Mouse (Mus musculus) embryo, embryonic 11 days (tissue): Measurements from ENCODE around the gene Wwp2.
A peak's percentile ranks its signal among the peaks of the same experiment; 100 is the strongest.
"Not testable (repeated sequence)": the region's sequence is repeated elsewhere in the genome, so short reads cannot be mapped to it uniquely, and the experiment has no call there.

Experiments used
- DNase-seq: peaks from one replicate; pipeline ENCODE4 v3.0.0-alpha.2; 2015

Wwp2 gene

DNA sequence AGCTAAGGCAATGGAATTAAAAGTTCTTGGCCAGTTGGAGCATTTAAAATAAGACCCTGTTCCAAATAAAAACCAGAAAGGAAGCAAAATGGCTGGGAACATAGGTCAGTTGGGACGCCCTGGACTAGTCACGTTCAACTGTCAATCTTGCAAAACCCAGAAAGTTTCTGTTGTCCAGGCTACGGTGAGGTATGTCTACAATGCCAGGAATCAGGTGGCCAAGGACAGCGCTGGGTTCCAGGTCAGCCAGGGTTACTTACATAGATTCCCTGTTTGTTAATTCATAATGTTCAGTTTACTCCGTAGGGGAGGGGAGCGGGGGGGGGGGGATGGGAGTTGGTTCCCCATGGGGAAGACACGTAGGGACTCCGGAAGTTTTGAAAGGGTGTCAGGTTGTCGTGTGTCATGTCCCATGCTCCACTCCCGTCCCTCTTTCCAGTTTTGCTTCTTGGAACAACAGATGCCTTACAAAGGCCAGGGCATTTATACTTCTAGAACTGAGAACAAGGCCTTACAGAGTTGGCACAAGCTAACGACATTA, 674 bp upstream of the Wwp2 start:
- DNase-seq = no peak

DNA sequence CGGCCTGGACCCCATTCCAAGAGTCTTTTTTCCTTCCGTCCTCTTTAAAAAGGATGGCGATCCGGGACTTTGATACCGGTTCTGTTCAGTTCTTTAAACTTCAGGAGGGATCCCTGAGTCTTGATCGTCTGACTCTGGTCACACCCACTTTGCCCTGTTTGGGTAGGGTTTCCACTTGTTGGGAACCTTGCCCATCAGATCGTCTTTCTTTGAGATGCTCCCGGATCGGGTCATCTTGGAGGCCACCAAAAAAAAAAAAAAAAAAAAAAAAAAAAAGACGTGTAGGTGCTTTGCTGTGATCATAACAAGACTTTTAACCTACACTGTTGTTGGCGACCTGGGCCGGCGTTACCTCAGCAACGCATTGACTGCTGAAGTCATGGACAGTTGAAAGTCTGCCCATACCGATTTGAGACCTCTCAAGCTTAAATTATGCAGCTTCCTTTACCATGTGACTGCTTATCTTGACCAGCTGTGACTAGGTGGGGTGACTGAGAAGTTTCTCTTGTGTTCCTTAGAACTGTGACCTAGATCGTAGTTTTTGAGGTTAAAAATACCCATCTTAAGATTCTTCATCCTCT, 766 bp downstream of the Wwp2 start:
- peak; percentile 32 for DNase-seq

DNA sequence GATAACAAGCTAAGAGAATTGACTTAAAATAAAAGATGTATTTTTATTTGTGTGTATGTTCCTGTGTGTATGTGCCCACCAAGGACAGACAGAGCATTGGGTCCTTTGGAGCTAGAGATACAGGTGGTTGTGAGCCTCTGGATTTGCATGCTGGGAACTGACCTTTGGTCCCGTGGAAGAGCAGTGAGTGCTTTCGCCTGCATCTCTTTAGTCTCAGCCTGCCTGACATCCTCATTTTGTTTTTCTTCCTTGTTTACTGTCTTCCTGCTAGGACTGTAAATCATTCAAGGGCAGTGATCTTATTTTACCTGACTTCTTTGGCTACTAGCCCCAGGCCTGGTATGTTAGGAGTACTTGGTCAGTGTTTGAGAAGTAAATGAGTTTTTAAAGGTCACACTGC, 1.5 kb downstream of the Wwp2 start:
- DNase-seq = no peak

DNA sequence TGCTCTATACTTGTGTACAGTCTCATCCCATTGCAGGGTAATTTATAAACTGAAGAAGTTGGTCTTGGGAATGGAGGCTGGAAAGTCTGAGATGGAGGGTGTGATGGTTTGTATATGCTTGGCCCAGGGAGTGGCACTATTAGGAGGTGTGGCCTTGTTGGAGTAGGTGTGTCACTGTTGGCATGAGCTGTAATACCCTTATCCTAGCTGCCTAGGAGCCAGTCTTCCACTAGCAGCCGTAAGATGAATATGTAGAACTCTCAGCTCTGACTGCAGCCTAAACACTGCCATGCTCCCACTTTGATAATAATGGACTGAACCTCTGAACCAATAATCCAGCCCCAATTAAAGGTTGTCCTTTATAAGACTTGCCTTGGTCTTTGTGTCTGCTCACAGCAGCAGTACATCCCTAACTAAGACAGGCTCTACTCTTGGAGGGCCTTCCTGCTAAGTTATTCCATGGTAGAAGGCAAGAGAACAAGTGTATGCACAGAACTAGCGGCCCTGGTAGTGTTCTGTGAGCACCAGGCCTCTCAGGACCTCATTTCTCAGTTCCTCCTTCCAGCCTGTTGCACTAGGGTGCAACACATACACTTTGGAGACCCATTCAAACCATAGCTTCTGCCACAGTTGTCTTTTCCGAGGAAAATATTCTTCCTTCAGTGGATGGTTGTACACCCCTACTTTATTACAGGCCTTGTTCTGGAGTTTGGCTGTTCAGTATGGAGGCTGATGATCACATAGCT, 3.9 kb downstream of the Wwp2 start:
- no peak for DNase-seq

DNA sequence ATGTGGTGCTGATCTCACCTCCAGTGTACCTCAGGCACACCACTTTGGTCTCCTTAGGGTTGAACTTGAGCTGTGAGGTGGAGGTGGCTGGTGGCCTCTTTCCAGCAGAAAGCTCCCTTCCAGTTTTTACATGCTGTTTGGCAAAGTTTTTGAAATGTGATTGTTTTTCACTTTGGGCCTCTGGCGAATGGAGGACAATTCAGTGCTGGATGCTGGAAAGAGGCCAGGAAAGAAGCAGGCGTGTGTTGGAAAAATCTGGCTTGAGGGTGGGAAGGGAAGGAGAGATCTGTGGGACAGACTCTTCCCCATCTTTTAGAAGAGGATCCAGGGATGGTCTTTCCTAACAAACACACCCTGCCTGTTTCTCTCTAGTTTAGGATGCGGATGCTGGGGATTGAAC, 8.5 kb downstream of the Wwp2 start:
- no peak for DNase-seq

DNA sequence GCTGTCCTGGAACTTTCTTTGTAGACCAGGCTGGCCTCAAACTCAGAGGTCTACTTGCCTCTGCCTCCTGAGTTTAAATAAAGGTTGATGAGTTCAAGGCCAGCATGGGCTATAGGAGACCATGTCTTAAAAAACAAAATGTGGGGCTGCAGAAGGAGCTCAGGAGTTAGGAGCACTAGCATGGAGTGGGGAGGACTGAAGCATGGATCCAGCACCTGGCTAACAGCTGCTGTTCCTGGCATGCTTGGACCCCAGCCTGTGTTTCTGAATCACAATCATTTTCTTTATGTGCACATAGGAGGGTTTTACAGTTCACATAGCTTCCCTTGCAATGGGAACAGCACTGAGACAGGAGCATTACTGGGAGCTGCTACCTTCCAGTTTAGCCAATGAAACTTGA, 11.5 kb downstream of the Wwp2 start:
- no peak for DNase-seq

DNA sequence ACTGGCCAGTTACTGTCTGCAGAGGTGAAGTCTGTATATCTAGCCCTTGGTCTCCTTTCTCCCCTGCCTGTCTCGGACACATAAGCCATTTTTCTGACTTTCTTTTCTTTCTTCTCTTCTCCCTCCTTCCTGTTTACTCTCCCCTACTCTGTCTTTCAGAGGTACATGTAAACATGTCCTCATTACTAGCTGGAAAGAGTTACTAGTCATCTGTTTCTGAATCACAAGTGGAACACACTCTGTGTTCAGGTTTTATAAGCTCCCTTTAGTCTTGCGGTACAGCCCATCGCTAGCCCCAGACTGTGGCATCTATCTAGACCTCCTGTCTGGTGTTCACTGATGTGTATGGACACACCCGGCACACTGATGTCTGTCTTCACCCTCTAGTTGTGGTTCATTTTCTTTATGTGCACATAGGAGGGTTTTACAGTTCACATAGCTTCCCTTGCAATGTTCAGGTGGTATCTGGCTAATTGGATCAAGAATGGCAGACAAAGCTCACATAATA, 12.3 kb downstream of the Wwp2 start:
- DNase-seq = no peak

DNA sequence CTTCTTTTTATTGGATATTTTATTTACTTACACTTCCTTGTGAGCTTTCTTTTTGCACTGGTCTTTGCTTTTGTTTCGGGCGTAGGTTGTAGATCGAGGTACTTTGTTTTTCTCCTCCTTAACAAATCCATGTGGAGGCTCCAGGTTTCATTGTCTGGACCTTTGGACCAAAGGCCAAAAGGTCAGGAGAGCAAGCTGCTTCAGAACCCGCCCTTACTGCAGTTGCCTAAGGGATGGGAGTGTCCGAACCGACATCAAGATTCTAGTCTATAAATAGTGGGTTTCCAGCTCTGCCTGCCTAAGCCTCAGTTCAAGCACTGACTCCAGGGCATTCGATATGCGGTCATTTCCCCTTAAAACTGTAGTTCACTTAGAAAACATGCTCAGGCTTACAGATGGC, 13.0 kb downstream of the Wwp2 start:
- DNase-seq = no peak

DNA sequence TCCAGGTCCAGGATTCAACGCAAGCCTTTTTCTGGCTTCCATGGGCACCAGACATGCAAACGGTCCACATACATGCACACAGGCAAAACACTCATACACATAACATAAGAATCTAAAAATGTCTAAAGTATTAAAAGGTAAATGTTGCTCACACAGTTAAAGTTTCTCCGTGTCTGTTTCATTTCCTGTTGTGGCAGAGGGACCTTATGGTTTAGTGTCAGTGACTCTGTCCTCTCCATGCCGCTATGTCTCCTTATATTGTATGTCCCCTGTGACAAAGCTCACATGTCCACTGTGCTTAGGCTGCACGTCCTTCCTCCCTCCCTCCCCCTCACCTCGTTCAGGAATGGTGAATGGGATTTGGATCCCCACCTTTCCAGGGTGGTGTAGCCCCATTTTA, 13.5 kb downstream of the Wwp2 start:
- no peak for DNase-seq

DNA sequence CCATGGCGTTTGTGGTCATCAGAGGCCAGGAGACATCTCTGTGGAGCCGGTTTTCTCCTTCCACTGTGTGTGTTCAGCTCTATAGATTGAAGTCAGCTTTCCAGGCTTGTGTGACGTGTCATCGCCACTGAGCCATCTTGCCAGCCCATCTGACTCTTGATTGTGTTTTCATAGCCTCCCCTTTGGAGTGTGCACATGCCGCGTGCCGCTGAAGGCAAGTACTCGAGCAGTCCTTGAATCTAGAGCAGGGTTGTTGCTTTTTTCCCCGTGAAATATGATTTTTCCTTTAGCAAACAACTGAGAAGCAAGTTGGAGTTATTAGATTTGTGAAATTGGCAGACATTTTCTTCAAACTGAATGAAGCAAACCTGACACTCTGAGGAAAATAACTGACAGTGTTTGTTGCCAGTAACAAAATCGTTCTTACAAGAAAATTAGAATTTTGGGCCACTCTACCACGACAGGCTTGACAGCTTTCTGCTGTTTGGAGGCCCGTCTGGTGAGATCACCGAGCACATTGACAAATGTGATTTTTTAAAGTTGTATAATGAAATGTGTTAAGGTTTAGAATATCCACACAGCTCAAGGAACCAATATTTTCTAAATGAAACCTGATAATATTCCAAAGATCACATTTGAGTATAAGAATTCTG, 15.4 kb downstream of the Wwp2 start:
- DNase-seq = no peak

DNA sequence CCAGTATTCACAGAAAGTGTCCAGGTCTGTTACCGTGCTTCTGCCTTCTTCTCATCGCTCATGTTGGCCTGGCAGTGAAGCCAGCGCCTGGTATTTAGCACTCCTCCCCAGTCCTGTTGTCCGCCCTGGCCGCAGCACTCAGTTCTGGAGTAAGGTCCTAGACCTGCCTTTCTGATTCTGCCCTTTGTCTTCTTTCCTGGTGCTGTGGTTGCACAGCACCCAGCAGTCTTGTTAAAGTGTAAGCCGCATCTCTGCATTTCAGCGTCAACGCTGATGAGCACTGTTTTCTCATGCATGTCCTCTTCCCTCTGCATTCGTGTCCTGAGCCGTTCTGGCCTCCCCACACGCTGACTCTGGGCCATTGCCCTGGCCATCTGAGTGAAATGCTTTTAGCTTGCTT, 17.2 kb downstream of the Wwp2 start:
- no peak for DNase-seq

DNA sequence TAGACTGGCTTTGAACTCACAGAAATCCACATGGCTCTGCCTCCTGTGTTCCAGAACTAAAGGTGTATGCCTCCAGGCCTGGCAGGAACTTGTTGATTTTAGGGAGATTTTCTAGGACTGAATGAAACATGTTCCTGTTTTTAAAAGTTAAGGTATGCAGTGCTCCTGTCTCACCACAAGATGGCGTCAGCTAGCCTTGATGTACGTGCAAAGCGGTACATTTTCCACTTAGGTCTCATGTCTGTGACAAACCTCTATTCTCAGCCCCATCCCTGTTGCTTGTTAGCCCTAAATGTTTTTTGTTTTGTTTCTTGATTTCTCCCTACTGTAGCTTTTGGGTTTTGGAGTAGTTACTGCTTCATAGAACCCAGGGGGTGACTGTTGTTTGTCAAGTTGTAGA, 19.1 kb downstream of the Wwp2 start:
- DNase-seq = peak; percentile 67

DNA sequence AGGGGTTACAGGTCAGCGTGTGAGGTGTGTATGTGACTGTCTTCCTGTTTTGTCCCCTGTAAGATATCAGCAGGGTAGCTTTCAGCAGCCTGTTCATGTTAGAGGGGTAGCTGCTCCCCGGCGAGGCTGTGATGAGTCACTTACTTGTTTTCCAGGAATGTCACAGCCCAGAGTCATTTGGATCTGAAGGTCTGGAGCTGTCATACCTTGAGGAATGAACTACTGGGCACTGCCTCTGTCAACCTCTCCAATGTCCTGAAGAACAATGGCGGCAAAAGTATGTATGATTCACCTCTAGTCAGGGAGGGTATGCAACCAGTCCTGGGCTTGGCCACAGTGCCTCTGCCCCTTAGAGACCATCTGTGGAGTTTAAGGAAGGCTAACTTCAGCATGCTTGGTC, 21.6 kb downstream of the Wwp2 start:
- no peak for DNase-seq

DNA sequence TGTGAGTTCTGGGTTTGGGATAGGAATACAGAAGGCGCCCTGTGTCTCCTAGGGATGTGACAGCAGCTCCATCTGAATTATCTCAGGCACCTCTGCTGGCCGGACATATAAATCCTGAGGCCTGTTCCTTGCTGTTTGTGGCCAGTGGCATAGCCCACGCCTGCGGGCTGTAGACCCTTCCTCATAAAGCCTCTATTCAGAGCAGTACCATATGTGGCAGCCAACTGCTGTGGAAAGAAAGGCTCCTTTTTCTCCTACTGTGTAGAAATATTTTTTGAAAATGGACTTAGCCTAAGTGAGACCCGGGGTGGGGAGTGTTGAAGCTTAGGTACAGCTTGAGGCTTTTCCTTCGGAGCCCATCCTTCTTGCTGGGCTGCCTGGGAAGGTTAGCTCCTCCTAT, 22.1 kb downstream of the Wwp2 start:
- DNase-seq = no peak

DNA sequence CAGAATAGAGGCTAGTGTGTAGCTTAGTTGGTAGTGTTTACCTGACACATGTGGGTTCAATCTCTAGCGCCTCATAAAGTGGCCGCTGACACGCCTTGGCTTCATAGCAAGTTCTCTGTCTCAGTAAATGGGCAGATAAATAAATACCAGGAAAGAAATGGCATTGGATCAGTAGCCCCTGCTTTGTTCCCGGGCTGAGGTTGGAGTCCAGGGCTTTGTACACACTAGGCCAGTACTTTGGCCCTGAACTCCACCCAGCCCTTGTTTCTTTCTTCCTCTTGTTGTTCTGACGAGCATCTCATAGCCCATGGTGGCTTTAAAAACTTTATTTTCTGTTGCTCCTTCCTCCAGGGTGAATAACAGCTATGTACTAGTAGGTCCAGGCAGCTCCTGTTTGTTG, 26.3 kb downstream of the Wwp2 start:
- DNase-seq = no peak

DNA sequence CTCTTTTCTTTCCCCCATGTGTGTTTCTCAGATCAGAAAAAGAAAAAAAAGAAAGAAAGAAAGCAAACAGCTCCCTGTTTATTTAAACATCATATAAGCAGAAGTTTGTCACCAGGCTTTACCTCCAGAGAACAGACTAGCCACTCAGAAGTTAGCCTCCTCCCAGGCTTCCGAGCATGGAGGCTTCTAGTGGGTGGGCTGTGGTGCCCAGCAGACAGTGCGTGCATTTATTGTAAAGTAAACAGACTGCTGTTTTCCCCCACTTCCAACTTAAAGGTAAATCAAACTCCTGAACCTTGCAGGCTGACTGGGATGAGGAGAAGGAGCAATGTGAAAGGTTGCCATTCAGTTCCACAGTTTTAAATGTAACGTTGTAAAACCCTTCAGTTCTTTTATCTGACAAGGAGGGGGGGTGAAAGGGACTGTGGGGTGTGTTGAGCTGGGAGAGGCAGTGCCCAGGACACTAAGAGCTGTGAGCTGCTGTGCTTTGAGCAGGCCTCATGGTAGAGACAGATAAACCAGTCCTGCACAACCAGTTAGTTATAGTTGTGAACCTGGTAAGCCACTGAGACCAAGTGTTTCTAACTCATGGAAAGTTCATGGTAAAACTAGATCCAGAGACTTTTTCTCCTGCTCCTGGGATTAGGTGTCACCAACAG, 29.3 kb downstream of the Wwp2 start:
- DNase-seq = no peak

DNA sequence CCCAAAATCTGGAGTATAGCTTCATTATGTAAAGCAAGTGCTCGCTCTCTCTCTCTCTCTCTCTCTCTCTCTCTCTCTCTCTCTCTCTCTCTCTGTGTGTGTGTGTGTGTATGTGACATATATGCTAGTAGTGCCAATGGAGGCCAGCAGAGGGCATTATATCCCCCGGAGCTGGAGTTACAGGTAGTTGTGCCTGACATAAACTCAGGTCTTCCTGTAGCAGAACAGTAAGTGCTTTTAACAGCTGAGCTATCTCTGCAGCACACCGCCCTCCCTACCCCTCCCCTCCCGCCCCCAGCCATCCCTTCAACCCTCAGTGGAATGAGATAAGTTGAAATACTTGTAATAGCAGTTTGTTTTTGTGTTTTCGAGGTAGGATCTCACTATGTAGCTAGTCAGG, 30.5 kb downstream of the Wwp2 start:
- no peak for DNase-seq

DNA sequence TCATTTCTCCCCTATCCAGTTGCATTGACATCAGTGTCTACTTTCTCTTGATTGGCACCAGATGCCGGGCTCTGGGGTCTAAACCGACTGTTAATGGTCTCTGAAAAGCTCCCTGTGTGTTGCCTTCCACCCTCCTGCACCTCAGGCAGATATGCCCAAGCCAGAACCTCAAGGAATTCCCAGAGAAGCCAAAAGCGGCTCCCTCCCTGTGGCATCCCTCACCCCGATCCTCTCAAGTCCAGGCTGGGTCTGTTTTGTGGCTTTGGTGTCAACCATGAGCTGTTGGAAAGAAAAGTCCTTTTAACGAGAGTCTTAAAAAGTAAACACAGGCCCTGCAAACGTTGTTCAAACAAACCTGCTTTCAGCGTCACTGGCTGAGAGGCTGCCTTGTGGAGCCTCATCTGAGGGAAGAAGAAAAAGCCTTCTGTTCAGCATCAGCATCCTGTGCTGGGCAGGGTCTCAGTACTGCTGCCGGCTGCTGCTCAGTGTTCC, 32.7 kb downstream of the Wwp2 start:
- DNase-seq = peak; percentile 59

DNA sequence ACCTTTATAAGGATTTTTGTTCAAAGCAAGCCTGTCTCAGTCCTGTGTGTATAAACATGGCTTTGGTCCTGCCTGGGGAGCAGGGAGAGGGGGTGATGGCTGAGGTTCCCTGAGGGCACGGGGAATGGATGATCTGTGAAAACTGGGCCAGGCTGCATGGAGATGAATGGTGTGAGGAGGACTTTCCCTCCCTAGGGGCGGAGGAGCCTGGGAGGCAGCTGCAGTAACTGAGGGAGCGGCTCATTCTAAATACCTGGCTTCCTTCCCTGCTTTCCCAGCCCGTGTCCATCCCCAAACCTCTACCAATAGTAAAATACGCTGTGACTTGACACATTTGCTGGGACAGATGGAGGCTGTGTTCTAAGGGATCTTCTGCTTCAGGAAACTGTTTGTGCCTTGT, 34.1 kb downstream of the Wwp2 start:
- DNase-seq = no peak

DNA sequence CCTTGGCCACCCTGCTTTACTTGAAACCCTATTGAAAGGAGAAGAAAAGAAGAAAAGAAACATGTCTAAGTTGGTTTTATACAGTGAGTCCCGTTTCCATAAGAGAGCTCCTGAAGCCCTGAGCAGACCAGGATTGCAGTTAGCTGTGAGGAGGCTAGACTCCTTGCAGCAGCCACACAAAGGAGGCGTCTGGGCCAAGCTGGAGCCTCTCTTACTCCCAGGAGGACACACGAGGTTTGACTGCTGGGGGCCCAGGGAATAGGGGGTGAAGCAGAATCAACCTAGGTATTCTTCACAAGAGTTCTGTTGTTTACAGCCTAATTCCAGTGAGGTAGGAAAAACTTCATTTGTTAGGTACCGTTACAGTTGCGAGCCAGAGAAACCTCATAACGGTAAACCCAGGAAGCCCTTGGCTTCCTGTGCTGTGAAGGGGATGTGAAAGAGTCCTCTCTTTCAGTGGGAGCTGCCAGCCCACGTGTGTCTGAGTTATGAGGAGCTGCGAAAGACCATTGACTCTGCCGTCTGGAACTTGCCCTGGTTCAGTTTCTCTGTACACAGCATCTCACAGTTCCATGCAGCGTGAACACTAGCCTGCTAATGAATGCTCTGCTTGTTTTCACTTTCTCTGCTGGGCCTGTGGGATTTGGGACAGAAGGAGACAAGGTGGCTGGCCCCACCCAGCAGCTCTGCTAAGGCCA, 36.4 kb downstream of the Wwp2 start:
- DNase-seq = no peak

DNA sequence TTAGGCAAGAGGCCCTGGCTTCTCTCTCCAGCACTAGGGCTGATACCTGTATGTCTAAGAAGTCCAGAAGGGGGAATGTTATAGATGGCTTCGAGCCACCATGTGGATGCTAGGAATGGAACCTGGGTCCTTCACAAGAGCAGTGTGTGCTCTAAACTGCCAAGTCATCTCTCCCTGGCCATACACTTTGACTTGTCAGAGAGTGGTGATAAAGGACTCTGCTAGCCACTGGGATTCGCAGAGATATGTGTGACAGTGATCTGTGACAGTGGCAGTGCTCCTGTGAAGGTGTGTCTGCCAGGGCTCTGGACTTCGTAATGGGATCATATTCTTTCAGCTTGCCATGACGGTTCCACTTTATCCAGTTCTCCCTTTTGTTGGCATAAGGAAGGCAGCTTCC, 37.2 kb downstream of the Wwp2 start:
- no peak for DNase-seq

DNA sequence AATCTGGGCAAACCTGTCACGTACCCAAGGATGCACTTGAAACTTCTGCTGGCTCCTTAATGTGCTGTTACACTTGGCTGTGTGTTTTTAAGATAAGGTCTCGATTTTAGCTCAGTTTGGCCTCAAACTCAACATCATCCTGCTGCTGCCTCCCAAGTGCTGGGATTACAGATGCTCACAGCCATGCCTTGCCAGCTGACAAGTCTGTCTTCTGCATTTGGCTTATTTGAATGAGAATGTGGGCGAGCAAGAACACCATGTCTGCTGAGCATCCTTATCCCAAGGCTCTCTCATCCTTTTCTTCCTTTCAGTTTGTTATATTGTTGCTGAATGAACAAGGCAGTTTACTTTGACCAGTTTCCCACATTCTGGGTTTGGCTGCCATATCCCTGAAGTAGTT, 39.4 kb downstream of the Wwp2 start:
- DNase-seq = no peak

DNA sequence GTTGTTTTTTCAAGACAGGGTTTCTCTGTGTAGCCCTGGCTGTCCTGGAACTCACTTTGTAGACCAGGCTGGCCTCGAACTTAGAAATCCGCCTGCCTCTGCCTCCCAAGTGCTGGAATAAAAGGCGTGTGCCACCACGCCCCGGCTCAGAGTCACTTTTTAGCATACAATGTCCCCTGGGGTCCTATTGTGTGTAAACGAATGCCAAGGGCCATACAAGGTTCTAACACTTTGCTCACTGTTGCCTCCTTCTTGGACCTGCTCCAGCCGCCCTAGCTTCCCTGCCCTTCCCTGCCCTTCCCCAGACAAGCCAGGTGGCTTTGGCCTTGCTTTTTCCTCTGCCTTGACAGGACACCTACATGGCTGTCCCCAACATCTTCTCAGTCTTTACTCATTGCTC, 40.6 kb downstream of the Wwp2 start:
- DNase-seq = not testable (repeated sequence)
